Mouse (Mus musculus): ENCODE data around the gene Gm8279.
"Not testable (repeated sequence)": the region's sequence is repeated elsewhere in the genome, so short reads cannot be mapped to it uniquely, and the experiment has no call there.

The Gm8279 gene

DNA sequence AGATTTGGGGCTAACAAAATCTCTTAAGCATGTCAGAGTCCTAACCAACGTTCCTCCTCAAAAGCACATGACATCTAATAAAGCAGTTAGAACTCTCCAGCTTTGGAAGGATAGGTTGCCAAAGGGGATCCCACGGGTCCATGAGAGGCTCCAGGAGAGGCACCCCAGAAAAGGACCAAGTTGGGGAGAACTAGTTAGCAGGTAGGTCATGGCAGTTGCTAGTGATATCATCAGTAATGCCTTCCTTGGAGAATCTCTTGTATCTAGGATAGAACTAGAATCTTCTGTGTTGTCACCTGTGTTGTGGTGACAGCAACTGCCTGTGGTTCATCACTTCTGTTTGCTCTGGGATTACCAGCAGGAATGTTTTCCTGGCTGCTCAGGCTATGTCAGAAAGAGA lies at the start of gene Gm8279:
Gene Gm8279, plus strand, starts transcription at position 301 of the 400 bp plus-strand sequence.
- not testable (repeated sequence) for DNase-seq (ENCODE audit: low read depth, low spot score)

DNA sequence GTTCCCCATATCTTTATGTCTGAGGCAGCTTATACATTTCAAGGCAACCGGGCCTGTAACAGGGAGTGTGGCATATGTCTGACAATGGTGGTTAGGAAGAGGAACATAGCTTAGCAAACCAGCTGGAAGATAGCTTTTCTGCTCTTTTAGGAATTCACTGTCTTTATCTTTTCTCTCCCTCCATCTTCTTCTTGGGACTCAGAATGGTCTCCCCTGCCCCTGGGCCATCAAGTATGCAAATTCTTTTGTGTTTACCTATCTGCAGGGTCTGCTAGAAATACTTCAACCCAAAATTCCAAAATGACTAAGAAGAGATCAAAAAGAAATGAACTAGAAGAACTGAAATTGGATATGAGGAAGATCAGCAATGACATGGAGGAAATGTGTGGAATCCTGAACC lies 32.9 kb downstream of the Gm8279 start, which contains the start of gene Gm3317:
Gene Gm3317, plus strand, starts transcription at position 301 of the 400 bp plus-strand sequence.
- not testable (repeated sequence) for DNase-seq (ENCODE audit: low read depth, low spot score)

DNA sequence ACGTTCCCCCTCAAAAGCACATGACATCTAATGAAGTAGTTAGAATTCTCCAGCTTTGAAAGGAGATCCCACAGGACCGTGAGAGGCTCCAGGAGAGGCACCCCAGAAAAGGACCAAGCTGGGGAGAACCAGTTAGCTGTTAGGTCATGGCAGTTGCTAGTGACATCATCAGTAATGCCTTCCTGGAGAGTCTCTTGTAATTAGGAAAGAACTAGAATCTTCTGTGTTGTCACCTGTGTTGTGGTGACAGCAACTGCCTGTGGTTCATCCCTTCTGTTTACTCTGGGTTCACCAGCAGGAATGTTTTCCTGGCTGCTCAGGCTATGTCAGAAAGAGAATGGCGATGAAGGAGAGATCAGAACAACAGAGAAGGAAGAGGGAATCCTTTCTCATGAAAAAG lies 54.2 kb downstream of the Gm8279 start, which contains the start of gene Gm8271:
Gene Gm8271, plus strand, starts transcription at position 301 of the 400 bp plus-strand sequence.
- DNase-seq (ENCODE audit: low read depth, low spot score), result not testable (repeated sequence)
